Mouse (Mus musculus): Measurements from ENCODE around the gene Gm20388. TPM values are rescaled to one million over a fixed set of nuclear protein-coding genes. Genes with fewer than 3 reads are reported as not detected.
A peak's percentile ranks its signal among the peaks of the same experiment; 100 is the strongest.

The Gm20388 gene
- polyA plus RNA-seq, 1 experiment, result 10.6 TPM

DNA sequence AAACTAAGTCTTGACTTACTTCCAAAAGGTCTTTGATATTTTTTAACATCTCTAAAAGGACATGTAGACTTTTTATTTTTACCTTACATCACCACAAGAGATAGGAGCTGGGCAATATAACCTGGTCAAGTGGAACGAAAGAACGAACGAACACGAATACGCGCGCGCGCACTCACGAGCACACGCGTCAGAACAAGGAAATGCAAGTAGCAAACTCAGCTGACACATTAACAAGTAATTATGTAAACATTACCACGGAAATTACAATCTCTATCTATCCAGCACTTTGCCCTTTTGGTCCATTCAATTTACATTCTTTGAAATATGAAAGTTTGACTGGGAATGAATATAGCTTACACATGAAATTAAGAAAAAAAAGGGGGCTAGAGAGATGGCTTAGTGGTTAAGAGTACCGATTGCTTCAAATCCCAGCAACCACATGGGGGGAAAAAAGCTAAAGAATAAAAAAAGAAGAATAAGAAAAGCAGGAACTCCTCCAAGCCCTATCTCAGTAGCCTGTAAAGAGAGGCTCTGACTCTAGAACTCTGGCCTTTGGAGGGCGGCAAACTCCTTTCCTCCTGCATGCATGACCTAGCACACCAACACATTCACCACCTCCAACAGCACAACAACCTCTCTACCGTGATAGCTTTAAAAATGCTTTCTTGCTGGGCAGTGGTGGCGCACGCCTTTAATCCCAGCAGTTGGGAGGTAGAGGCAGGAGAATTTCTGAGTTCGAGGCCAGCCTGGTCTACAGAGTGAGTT lies 3072.7 kb downstream of the Gm20388 start:
- WGBS, result 71% methylated on average over 19 of the region's 19 CpGs
- H3K4me1 ChIP-seq (ENCODE audit: control insufficient read depth, insufficient read depth, low read length), result peaks cover 15% of the 10 kb centered on the region
- TF ChIP-seq CTCF (IDR thresholded peaks at IDR 0.05; ENCODE audit: control insufficient read depth, insufficient read depth, low read length), result peak; percentile 32
- no peak for TF ChIP-seq POLR2A (IDR thresholded peaks at IDR 0.05; ENCODE audit: borderline replicate concordance, control insufficient read depth, low read depth, low read length)
- no peak overlapping the region for H3K27ac ChIP-seq (ENCODE audit: control insufficient read depth, insufficient read depth, low read depth, low read length, poor library complexity)
- H3K4me3 ChIP-seq (replicated peaks; ENCODE audit: control insufficient read depth, low read depth, low read length), result no peak overlapping the region

DNA sequence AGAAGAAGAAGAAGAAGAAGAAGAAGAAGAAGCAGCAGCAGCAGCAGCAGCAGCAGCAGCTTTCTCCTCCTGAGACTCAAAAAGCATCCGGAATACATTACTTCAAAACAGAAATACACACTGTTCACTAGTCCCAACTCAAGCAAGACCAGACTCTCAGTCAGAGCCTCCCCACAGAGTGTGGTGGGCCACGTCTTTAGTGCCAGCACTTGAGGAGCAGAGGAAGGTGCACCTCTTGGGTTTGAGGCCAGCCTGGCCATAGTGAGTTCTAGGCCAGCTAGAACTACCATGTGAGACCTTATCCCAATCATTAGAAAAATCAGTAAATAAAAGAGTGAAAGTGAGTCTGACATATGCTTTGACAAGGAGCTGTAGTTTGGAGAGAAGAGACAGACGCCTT lies 3073.5 kb downstream of the Gm20388 start:
- Histone ChIP-seq H3K4me3 (replicated peaks; ENCODE audit: control insufficient read depth, low read depth, low read length) (no peak overlapping the region), H3K4me1 (ENCODE audit: control insufficient read depth, insufficient read depth, low read length) (peaks cover 18% of the 10 kb centered on the region), H3K27ac (ENCODE audit: control insufficient read depth, insufficient read depth, low read depth, low read length, poor library complexity) (no peak overlapping the region)
- WGBS, result 75% methylated on average over 3 of the region's 3 CpGs
- no peak for TF ChIP-seq CTCF (IDR thresholded peaks at IDR 0.05; ENCODE audit: control insufficient read depth, insufficient read depth, low read length)
- no peak for TF ChIP-seq POLR2A (IDR thresholded peaks at IDR 0.05; ENCODE audit: borderline replicate concordance, control insufficient read depth, low read depth, low read length)

DNA sequence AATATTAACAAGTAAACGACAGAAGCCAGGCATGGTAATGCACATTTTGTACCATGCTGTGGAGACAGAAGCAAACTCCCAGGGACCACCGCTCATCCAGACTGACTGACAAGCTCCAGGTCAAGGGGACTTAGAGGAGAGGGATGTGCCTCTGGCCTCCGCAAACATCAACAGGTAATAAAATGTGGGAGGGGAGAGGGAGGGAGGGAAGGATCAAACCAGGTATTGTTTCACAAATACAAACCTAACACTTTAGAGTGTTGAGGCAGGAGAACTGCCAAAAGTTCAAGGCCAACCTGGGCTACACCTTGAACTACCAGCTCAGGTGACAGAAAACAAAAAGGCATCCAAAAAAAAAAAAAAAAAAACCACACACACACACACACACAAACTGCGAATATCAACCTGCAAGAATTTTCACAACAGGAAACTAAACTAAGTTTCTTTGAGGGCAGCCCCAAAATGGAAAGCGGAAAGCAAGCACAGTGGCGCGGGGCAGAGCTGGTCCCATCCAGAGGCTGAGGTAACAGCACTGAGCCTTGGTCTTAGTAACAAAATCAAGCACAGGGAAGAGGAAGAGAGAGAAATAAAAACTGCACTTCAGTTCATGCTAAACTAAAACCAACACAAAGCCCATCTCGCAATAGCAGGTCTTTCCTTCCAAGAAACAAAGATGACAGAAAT lies 3076.0 kb downstream of the Gm20388 start:
- no peak overlapping the region for H3K27ac ChIP-seq (ENCODE audit: control insufficient read depth, insufficient read depth, low read depth, low read length, poor library complexity)
- H3K4me1 ChIP-seq (ENCODE audit: control insufficient read depth, insufficient read depth, low read length), result peaks cover 21% of the 10 kb centered on the region
- 39% methylated on average over 8 of the region's 8 CpGs for WGBS
- H3K4me3 ChIP-seq (replicated peaks; ENCODE audit: control insufficient read depth, low read depth, low read length), result no peak overlapping the region
- TF ChIP-seq POLR2A (IDR thresholded peaks at IDR 0.05; ENCODE audit: borderline replicate concordance, control insufficient read depth, low read depth, low read length), result no peak

DNA sequence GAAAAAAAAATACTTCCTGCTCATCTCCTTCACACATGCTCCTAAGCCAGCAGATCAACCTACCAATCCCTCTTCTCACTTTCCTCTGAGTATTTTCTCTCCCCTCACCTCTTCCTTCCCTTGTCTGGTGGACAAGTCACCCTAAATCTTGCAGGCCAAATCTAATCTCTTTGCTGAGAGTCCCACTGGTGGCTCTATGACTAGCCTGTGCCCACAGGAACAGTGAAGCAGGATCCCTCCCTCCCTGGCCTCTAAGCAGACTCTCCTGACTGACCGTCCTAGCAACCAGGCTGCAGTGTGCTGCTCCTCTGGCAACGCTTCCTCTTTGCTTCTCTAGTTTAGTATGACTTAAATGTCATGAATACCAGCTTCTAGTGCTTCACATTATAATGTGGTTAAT lies 3076.6 kb downstream of the Gm20388 start:
- 15% methylated on average over 2 of the region's 2 CpGs for WGBS

DNA sequence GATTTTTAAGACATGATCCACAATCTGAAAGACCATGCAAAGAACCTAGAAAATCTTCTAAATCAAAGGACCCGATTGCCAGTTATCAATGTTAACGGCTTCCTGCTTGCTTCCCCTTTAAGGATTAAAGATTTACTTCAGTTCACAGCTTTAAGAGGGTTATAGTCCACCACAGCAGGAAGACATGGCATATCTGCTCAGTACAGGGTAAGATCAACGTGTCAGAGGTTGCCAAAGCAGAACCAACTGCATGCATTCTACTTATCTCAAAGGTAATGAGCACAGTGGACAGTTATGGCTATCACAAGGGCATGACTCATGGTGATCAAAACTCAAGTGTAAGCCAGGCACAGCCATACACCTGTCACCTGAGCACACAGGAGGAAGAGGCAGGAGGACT lies 3078.3 kb downstream of the Gm20388 start:
- H3K4me1 ChIP-seq (ENCODE audit: control insufficient read depth, insufficient read depth, low read length), result peaks cover 22% of the 10 kb centered on the region
- no peak overlapping the region for H3K4me3 ChIP-seq (replicated peaks; ENCODE audit: control insufficient read depth, low read depth, low read length)
- no peak overlapping the region for H3K27ac ChIP-seq (ENCODE audit: control insufficient read depth, insufficient read depth, low read depth, low read length, poor library complexity)
- WGBS, result 10% methylated on average over 3 of the region's 3 CpGs
- no peak for TF ChIP-seq CTCF (IDR thresholded peaks at IDR 0.05; ENCODE audit: control insufficient read depth, insufficient read depth, low read length)
- TF ChIP-seq POLR2A (IDR thresholded peaks at IDR 0.05; ENCODE audit: borderline replicate concordance, control insufficient read depth, low read depth, low read length), result no peak

More for the DNA sequence above, 3076.6 kb downstream of the Gm20388 start:
- no peak for TF ChIP-seq POLR2A (IDR thresholded peaks at IDR 0.05; ENCODE audit: borderline replicate concordance, control insufficient read depth, low read depth, low read length)
- TF ChIP-seq CTCF (IDR thresholded peaks at IDR 0.05; ENCODE audit: control insufficient read depth, insufficient read depth, low read length), result no peak
- no peak overlapping the region for H3K27ac ChIP-seq (ENCODE audit: control insufficient read depth, insufficient read depth, low read depth, low read length, poor library complexity)
- peaks cover 21% of the 10 kb centered on the region for H3K4me1 ChIP-seq (ENCODE audit: control insufficient read depth, insufficient read depth, low read length)
- no peak overlapping the region for H3K4me3 ChIP-seq (replicated peaks; ENCODE audit: control insufficient read depth, low read depth, low read length)

DNA sequence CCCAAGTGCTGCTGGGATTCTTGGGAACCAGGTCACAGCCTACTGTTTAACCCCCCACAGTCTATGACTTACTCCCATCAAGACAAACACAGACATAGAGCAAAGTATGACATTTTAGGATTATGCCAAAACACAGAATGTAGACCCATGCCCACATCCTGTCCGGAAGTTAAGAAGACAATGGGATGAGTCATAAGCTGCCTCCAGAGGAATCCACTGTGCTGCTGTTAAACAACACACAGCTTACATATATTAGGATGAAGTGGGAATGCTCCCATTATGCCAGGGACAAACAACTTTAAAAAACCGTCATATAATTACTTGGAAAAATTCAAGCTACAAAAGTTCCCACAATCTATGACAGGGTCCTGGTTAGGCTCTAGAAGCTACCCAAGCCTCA lies 3079.3 kb downstream of the Gm20388 start:
- TF ChIP-seq CTCF (IDR thresholded peaks at IDR 0.05; ENCODE audit: control insufficient read depth, insufficient read depth, low read length) (no peak), POLR2A (IDR thresholded peaks at IDR 0.05; ENCODE audit: borderline replicate concordance, control insufficient read depth, low read depth, low read length) (no peak)
- Histone ChIP-seq H3K4me3 (replicated peaks; ENCODE audit: control insufficient read depth, low read depth, low read length) (no peak overlapping the region), H3K27ac (ENCODE audit: control insufficient read depth, insufficient read depth, low read depth, low read length, poor library complexity) (no peak overlapping the region), H3K4me1 (ENCODE audit: control insufficient read depth, insufficient read depth, low read length) (peaks cover 22% of the 10 kb centered on the region)
- WGBS, result 64% methylated on average over 2 of the region's 2 CpGs

DNA sequence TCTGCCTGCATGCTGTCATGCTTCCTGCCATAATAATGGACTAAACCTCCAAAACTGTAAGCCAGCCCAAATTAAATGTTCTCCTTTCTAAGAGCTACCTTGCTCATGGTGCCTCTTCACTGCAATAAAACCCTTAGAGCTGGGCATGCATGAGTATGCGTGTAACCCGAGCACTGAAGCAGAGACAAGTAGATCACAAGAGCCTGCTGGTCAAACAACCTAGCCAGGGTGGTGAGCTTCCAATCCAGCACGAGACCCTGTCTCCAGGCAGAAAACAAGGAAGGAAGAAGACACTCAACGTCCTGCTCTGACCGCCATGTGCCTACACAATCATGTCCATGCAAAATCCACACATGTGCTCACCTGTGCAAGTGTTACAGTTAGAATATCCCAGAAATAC lies 3080.7 kb downstream of the Gm20388 start:
- no peak for TF ChIP-seq CTCF (IDR thresholded peaks at IDR 0.05; ENCODE audit: control insufficient read depth, insufficient read depth, low read length)
- TF ChIP-seq POLR2A (IDR thresholded peaks at IDR 0.05; ENCODE audit: borderline replicate concordance, control insufficient read depth, low read depth, low read length), result no peak
- Histone ChIP-seq H3K27ac (ENCODE audit: control insufficient read depth, insufficient read depth, low read depth, low read length, poor library complexity) (no peak overlapping the region), H3K4me3 (replicated peaks; ENCODE audit: control insufficient read depth, low read depth, low read length) (no peak overlapping the region), H3K4me1 (ENCODE audit: control insufficient read depth, insufficient read depth, low read length) (peaks cover 18% of the 10 kb centered on the region)
- 53% methylated on average over 5 of the region's 5 CpGs for WGBS

DNA sequence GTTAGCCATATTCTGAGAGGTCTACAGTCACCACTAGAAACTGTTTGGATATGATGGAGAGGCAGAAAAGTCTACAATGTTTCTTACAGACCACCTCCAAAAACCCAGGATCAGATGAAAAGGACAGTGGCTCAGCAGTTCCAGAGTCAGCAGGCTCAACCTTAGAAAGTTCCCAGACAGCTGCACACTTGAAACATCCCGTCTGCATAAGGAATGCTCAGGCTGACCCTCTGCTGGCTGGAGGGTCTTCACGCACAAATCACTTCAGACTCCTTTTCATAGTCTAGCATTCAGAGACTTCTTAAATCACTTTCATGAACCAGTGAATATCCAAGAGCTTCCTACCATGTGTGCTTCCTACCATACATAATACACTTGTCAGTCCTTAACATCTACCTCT lies 3081.7 kb downstream of the Gm20388 start:
- H3K4me1 ChIP-seq (ENCODE audit: control insufficient read depth, insufficient read depth, low read length), result peaks cover 15% of the 10 kb centered on the region
- H3K4me3 ChIP-seq (replicated peaks; ENCODE audit: control insufficient read depth, low read depth, low read length), result no peak overlapping the region
- no peak overlapping the region for H3K27ac ChIP-seq (ENCODE audit: control insufficient read depth, insufficient read depth, low read depth, low read length, poor library complexity)
- 80% methylated on average over 2 of the region's 2 CpGs for WGBS
- TF ChIP-seq POLR2A (IDR thresholded peaks at IDR 0.05; ENCODE audit: borderline replicate concordance, control insufficient read depth, low read depth, low read length), result no peak
- TF ChIP-seq CTCF (IDR thresholded peaks at IDR 0.05; ENCODE audit: control insufficient read depth, insufficient read depth, low read length), result no peak

All from bone marrow, adult 2 months (tissue).